Mouse (Mus musculus) embryonic fibroblast, embryonic 13.5 days (primary cell): ENCODE measurements around the gene Tmem210.

Experiments used
- CTCF ChIP-seq: IDR thresholded peaks from 2 replicates; pipeline ENCODE4 v1.5.1; 2011; ENCODE audit warnings: mild to moderate bottlenecking, control low read depth, low read length, moderate library complexity, borderline replicate concordance; ENCODE audit not compliant: insufficient read depth
- POLR2A ChIP-seq: IDR thresholded peaks from 2 replicates; pipeline ENCODE4 v1.6.1; 2011; ENCODE audit warnings: low read depth, mild to moderate bottlenecking, control low read depth, low read length, moderate library complexity

- TF ChIP-seq CTCF (no peak), POLR2A (no peak)
Observed at GRCm38 (mm10) chr2:25326036-25326435, 38.1 kb downstream of the Tmem210 start.
